Mouse (Mus musculus) retina, postnatal 7 days (tissue): Measurements from ENCODE around the gene Gys1.

Experiments used
- DNase-seq: peaks from one replicate; pipeline ENCODE4 v3.0.0-alpha.2; 2012; ENCODE audit warnings: low read depth, low spot score

The Gys1 gene

DNA sequence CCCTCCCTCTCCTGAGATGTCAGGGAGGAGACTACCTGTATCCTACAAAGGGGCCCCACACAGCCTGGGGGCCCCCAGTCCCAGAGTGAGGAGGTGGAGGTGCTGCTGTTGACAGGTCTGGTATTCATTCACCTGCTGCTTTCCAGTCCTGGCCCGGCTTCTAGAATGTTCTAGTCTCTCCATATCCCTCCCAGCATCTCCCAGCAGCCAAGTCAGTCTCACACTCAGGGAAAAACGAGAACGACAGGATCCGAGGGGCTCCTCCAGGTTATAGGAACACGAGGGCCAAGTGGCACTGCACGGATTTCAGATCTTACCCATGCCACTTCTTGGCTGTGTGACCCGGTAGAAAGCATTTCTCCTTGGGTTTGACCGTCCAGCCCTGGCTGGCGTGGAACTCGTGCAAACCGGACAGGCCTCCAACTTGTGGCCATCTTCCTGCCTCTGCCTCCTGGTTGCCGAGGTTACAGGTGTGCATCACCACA is 19.9 kb upstream of the Gys1 start:
- no peak for DNase-seq

DNA sequence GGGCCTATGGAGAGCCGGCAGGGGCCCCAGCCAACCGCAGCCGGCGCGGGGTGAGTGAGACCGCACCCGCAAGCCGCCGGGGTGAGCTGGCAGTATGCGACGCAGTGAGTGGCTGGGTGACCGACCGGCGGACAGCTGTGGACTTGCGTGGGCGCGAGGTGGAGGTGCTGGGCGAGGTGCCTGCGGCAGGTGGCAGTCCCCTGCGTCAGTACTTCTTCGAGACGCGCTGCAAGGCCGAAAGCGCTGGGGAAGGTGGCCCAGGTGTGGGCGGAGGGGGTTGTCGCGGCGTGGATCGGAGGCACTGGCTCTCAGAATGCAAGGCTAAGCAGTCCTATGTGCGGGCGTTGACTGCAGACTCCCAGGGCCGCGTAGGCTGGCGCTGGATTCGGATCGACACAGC is 19.0 kb upstream of the Gys1 start:
- DNase-seq, result no peak

DNA sequence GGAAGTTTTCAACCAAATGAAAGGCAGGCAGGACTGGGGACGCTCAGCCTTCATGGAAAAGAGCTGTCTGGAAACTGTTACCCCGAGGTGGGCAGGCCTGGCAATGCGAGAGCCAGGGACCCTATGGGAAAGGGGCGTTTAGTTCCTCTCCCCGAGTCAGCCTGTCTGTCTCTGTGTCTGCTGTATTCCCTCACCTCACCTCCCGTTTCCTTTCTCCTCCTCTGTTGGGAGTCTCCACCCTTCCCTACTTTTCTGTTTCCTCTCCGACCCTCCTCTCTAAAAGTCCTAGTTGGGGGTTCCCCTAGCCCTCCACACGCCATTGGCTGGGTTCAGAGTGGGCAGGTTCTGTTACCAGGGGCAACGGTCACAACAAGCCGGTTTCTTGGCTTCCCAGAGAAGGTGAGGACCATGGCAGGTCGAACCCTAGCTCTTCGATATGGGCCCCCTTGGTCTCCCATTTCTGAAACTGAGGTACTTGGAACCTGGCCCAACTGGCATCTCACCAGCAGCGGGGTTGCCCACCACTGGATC is 16.6 kb upstream of the Gys1 start:
- DNase-seq, result no peak

DNA sequence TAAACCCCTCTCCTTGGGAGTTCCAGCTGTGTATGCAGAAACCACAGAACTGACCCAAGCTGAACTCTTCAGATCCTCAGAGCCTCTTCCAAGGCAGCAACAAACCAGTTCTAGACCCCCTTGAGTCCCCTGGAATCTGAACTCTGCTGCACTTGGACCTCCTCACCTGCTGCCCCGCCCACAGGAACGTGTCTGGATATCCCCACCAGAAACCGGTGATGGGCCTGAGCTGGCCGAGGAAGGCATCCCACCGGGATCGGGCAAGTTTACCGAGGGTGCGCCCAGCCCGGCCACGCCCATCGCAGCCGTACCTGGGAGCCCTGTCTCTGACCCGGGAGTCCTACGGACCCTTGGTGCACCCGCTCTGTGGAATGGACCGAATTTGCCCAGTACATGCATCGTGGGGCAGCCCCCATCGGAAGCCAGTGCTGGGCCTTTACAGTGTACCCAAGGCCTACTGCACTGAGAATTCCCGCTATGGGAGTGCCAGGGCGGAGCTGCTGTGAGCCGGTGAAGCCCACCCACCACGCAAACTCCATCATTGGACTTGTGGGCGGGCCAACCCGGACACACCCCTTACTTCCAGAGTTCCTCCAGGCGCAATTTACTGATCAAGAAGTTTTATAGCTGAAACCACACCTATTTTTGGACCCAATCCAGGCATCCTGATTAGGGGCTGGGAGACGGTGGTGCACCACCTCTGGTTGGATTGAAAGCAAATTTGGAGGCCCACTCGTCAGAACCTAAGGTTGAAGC is 14.6 kb upstream of the Gys1 start:
- no peak for DNase-seq

DNA sequence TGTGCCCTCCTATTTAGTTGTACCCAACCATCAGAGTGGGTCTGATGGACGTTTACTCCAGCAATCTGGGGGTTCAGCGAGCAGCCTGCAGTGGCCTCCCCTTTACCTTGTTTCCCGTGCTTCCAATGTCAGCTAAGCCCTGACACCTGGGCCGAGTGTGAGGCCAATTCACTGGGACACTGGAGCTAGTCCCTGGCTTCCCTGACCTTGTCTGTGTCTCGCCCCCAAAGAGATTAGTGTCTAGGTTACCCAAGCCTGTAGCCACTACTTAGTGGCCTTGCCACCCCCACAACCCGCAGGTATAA is 14.1 kb upstream of the Gys1 start, which contains the start of gene Lhb:
Lhb (plus strand) TSS at position 206 of the 305 bp plus-strand sequence.
- DNase-seq, result no peak

DNA sequence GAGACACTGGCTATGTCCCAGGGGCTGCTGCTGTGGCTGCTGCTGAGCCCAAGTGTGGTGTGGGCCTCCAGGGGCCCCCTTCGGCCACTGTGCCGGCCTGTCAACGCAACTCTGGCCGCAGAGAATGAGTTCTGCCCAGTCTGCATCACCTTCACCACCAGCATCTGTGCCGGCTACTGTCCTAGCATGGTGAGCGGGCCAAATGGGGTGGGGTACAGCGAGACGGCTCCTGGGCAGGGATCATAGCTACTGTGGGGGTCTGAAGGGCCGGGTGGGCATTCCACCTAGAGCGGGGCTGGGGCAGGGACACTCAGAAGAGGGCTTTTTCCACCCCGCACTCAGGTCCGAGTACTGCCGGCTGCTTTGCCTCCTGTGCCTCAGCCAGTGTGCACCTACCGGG is 13.4 kb upstream of the Gys1 start:
- DNase-seq, result no peak

DNA sequence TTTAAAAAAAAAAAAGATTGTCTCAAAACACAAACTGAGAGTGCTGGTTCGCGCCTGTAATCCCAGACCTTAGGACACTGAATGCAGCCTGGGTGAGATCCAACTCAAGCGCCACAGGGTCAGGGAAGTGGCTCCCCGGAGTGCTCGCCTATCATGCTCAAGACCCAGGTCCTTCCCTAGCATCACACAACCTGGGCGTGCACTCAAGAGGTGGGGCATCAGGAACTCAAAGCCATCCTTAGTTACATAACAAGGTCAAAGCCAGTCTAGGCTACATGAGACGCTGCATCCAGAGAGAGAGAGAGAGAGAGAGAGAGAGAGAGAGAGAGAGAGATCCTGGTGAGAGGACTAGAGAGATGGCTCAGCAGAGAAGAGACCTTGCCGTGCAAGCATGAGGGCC is 8.1 kb upstream of the Gys1 start:
- DNase-seq, result no peak

DNA sequence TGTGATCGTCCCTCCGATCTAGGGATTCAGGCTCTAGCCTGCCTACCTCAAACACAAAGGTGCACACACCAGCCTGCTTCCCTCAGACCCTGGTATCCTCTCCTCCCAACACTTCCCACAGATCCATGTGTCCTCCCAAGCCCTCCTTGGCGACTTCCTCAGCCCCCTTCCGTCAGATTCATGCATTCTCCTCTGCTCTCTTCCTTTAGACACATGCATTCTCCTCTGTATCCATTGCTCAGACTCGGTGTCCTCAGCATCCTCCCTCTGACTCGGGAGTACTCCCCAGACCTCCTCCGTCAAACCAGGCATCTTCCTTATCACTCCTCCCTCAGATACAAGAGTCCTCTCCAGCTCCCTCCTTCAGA is 825 bp upstream of the Gys1 start:
- DNase-seq, result no peak

DNA sequence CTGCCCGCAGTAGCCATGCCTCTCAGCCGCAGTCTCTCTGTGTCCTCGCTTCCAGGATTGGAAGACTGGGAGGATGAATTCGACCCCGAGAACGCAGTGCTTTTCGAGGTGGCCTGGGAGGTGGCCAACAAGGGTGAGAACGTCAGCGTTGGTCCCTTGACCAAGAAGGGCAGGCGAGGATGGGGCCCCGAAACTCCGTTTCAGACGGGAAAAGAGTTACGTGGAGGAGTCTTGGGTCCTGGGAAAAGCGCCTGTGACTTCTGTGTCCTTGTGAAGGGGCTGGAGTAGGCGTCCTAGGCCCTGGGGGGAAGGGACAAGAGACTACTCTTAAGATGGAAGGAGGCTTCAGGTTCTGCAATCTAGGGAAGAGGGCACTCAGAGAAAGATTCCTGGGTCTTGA is 394 bp downstream of the Gys1 start:
- no peak for DNase-seq

DNA sequence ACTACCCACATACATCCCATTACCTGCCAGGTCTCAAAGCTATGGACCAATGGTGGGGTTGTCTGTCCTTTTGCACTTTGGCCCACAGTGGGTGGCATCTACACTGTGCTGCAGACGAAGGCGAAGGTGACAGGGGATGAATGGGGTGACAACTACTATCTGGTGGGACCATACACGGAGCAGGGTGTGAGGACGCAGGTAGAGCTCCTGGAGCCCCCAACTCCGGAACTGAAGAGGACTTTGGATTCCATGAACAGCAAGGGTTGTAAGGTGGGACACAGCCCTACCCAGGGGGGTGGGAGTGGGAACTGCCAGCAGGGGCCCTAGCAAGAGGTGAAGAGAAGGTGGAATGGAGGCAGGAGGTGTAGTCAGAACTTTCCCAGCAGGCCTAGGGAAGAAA is 1.8 kb downstream of the Gys1 start:
- DNase-seq, result no peak

DNA sequence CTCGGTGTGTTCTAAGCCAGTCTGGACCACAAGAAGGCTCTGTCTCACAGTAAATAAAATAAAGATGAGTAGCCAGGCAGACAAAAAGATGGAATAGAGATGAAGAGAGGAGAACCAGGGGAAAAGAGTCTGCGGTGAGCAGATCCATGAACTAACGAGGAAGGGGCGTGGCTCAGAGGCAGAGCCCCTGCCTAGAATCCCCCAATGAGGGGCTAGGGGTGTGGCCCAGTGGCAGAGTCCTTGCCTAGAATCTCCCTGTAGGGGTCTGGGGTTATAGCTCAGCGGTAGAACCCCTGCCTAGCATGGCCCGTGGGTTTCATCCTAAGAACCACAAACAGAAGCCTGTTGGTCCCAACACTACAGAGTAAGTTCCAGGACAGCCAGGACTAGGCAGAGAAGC is 2.4 kb downstream of the Gys1 start:
- DNase-seq, result no peak

DNA sequence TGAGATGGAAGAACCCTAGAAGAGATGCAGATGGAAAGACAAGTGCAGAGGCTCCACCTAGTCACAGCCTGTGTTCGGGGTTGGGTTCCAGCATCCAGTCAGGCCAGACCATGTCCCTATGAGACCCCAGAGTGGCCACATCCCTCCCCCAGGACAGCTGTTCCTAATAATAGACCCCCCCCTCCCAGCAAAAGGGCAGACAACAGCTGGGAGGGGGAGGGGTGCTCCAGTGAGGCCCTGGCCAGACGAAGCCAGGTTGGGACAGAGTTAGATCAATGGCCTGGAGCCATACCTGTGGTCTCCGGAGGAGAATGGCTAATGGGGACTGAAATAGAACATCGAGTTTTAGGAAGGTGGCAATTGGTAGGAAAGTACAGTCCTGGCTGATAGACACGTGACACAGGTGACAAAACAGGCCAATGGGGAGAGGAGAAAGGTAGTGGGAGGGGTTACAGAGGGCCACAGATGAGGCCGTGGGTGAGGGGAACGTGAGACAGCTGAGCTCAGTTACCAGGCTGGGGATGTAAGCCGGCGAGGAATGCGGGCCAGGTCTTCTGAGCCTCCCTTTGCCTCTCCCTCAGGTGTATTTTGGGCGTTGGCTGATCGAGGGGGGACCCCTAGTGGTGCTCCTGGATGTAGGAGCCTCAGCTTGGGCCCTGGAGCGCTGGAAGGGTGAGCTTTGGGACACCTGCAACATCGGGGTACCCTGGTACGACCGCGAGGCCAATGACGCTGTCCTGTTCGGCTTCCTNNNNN is 3.1 kb downstream of the Gys1 start, which contains the start of gene Ruvbl2:
Ruvbl2 (minus strand) TSS at position 576 of the 756 bp plus-strand sequence.
- DNase-seq, result no peak

DNA sequence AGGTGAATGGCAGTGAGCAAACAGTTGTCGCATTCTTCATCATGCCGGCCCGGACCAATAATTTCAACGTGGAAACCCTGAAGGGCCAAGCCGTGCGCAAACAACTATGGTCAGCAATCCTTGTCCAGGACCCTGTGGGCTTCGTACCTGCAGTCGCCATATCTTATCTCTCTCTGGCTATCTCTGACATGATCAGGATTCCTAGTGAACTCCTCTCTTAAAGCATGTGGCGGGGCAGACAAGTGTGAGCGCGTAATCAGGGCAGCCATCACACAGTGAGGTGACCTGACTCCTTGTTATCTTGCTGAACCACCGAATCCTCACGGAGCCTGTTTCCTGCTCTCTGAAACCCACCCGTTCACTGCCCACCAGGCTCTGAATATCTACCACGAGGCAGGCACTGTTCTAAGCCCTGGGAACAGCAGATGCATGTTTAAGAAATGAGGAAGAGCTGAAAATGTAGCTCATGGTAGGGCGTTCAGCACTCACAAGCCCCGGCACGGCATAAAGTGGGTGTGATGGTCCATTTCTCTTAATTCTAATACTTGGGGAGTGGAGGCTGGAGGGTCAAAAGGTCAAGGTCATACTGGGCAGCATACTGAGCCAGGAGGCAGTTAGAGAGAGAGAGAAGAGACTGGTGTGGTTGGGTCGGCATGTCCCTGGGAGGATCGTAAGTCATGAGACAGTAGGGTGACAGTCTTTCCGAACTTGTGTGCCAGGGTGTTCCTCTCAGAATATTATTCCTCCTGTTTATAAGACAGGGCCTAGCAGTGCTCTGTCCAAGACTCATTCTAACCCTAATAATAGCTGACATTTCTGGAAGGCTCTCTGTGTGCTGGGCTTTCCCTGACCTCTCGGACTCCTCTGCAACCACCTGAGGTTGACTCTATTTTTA is 9.1 kb downstream of the Gys1 start:
- DNase-seq, result no peak

DNA sequence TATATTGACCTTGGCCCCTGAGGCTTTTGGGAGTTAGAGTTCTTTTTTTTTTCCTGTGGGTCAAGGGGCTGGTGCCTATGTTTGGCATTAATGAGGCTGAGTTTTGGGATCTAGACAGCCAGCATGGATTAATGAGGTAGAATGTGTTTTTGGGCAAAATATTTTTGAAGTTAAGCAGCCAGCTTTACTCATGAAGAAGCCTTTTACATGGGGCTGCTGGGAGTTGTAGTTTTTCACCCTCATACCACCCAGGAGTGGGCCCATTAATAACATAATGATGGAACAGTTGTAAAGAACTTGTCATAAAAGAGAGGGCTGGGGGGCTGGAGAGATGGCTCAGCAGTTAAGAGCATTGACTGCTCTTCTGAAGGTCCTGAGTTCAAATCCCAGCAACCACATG is 11.9 kb downstream of the Gys1 start:
- DNase-seq, result no peak

DNA sequence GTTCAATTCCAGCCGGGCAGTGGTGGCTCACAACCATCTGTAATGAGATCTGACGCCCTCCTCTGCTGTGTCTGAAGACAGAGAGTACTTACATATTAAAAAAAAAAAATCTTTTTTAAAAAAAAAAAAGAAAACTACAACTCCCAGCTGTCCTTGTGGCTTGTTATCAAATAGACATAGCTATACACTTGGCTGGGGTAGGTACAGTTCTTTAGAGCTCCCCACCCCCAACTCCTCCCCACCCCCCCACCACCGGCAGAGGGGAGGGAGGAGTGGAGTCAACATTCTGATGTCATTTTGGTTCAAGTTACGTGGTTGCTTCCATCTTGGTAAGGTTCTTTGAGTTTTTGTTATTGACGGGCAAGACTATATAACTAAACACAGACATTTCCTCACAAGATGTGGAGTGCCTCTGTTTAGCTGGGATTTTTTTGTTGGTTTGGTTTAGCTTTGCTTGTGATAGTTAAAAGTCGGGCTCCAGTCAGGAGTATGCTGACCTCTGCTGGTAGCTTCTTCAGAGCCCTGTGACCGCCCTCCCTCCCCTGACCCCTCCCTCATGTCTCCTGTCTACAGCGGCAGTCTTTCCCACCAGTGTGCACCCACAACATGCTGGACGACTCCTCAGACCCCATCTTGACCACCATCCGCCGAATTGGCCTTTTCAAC is 12.8 kb downstream of the Gys1 start:
- DNase-seq, result no peak

DNA sequence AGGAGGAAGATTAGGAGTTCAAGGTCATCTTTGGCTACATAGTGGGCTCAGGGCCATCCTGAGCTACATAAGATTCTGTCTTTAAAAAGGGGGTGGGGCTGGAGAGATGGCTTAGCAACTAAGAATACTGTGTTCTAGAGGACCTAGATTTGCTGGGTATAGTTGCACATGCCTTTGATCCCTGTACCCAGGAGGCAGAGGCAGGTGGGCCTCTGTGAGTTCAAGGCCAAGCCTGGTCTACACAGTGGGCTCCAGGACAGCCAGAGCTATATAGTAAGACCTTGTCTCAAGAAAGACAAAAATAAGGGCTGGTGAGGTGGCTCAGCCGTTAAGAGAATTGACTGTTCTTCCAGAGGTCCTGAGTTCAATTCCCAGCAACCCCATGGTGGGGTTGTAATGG is 15.3 kb downstream of the Gys1 start:
- no peak for DNase-seq

DNA sequence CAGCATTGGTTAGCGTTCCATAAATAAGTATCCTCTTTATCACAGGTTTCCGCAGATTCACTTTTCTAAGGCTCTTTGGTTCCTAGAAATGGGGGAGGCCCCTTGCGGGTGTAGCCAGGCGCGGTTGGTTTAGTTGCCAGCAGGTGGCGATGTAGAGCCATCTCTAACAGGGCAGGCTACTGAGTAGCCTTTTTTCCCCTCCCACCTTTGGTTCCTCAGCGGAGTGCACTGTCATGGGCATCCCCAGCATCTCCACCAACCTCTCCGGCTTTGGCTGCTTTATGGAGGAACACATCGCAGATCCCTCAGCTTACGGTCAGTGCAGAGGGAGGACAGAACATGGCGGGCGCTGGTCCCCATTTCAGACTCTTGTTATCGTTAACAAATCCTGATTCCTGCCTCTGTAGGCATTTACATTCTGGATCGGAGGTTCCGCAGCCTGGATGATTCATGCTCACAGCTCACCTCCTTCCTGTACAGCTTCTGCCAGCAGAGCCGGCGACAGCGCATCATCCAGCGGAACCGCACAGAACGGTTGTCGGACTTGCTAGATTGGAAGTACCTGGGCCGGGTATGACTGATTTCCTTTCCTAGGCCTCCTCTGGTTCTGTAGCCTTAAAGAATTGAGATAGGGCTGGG is 16.8 kb downstream of the Gys1 start:
- DNase-seq, result peak; percentile 74

DNA sequence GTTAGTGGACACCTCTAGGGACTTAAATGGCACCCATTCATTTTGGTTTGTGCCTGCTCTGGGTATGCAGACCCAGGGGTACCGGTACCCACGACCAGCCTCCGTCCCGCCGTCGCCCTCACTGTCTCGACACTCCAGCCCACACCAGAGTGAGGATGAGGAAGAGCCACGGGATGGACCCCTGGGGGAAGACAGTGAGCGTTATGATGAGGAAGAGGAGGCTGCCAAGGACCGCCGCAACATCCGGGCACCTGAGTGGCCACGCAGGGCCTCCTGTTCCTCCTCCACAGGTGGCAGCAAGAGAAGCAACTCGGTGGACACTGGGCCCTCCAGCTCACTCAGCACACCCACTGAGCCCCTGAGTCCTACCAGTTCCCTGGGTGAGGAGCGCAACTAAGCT is 20.3 kb downstream of the Gys1 start:
- no peak for DNase-seq

DNA sequence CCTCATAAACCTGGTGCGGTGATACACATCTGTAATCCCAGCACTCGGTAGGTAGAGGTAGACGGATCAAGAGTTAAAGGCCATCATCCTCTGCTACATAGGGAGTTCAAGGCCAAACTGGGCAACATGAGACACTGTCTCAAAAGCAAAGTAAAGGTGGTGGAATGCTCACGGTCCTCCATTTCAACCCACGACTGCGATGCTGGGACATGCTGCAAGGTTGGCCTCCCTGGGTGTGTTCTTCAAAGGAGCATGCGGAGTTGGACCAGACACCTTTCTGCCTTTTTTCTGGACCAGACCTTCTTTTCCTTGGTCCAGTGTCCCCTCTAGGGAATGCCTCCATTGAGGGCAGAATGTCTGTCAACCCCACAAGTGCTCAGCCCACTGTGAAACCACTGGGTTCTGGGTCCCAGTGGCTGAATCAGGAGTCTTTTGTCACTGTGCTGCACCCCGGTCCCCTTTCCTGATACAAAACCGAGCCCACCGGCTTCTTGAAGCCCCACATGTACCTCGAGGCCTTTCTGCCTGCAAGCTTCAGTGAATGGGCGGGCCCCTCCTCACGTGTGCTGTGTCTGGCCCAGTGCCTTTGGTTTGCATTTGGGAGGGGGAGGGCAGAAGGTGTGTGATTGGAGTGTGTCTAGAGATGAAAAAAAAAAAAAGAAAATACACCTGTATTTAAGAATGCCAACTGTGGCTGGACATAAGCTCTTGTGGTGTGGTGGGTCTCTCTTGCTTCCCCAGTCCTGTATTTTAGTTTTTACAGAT is 21.5 kb downstream of the Gys1 start:
- DNase-seq, result no peak

DNA sequence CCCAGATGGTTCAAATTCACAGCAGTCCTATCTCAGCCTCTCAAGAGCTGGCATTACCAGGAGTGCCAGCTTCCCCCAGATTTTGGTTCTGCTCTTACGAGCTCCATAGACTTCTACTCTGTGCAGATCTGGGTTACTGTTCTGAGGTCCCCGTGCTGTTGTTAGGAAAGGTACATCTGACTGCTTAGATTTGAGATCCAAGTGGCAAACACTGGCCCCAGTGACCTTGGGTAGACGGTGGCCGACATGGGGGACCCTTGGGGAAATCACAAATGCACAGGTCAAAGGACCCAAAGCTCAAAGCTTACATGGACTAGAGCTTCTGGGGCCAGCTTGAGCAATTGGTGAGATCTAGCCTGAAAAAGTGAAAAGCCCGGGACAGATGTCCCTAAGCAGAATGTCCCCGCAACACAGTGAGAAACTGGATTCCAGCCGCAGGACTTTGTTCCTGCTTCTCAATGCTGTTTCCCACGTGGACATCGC is 22.1 kb downstream of the Gys1 start:
- no peak for DNase-seq
